Mouse (Mus musculus): ENCODE measurements around the gene Pcgf5.

GRCm38 (mm10) chr19:36497744-36498143 lies 149.6 kb downstream of the Pcgf5 start:
- TF ChIP-seq CTCF (conservative IDR thresholded peaks at IDR 0.05; ENCODE audit: low read length) (no peak), NANOG (IDR thresholded peaks at IDR 0.05; ENCODE audit: borderline replicate concordance, low read length) (no peak), POU5F1 (IDR thresholded peaks at IDR 0.05; ENCODE audit: borderline replicate concordance, low read length) (no peak)

Measured in E14TG2a.4 (cell line).